Mouse (Mus musculus): ENCODE measurements at regions not wholly inside any gene's neighbourhood (a gene's known extent, or its start where the extent isn't known, plus 50 kb on each side); places are given as distances from the start of the nearest gene placed in this dataset.
"Not testable (repeated sequence)": the region's sequence is repeated elsewhere in the genome, so short reads cannot be mapped to it uniquely, and the experiment has no call there.

GRCm38 (mm10) chr5:5956716-5957115 lies 207.6 kb upstream of the Steap1 start:
- TF ChIP-seq CTCF (conservative IDR thresholded peaks at IDR 0.05): no peak
- no peak overlapping the region for H3K4me3 ChIP-seq

GRCm38 (mm10) chr5:5955783-5956182 lies 206.7 kb upstream of the Steap1 start:
- DNase-seq (ENCODE audit: low spot score in 2 of 2): peak in 1 of 2 experiments; percentile 1
- TF ChIP-seq CTCF (conservative IDR thresholded peaks at IDR 0.05): no peak
- H3K27ac ChIP-seq: no peak overlapping the region
- no peak overlapping the region for H3K4me3 ChIP-seq

More at GRCm38 (mm10) chr5:5956716-5957115, 207.6 kb upstream of the Steap1 start:
- no peak for DNase-seq (ENCODE audit: low spot score in 2 of 2)
- no peak overlapping the region for H3K27ac ChIP-seq

- no peak for DNase-seq (ENCODE audit: low spot score in 2 of 2)
- no peak overlapping the region for H3K27ac ChIP-seq
- H3K4me3 ChIP-seq: no peak overlapping the region
- TF ChIP-seq CTCF (conservative IDR thresholded peaks at IDR 0.05): no peak
Observed at GRCm38 (mm10) chr5:5925796-5926195, 176.7 kb upstream of the Steap1 start.

GRCm38 (mm10) chr5:5916427-5916826 lies 167.3 kb upstream of the Steap1 start:
- TF ChIP-seq CTCF (conservative IDR thresholded peaks at IDR 0.05): no peak
- H3K4me3 ChIP-seq: no peak overlapping the region
- DNase-seq (ENCODE audit: low spot score in 2 of 2): no peak
- no peak overlapping the region for H3K27ac ChIP-seq

- TF ChIP-seq CTCF (conservative IDR thresholded peaks at IDR 0.05): no peak
- no peak for DNase-seq (ENCODE audit: low spot score in 2 of 2)
- no peak overlapping the region for H3K4me3 ChIP-seq
- H3K27ac ChIP-seq: no peak overlapping the region
Observed at GRCm38 (mm10) chr5:5889376-5889775, 140.2 kb upstream of the Steap1 start.

GRCm38 (mm10) chr5:5873425-5873824 lies 124.3 kb upstream of the Steap1 start:
- TF ChIP-seq CTCF (conservative IDR thresholded peaks at IDR 0.05): no peak
- Histone ChIP-seq H3K27ac (no peak overlapping the region), H3K4me3 (no peak overlapping the region)
- no peak for DNase-seq (ENCODE audit: low spot score in 2 of 2)

- Histone ChIP-seq H3K27ac (no peak overlapping the region), H3K4me3 (no peak overlapping the region)
- no peak for DNase-seq (ENCODE audit: low spot score in 2 of 2)
- TF ChIP-seq CTCF (conservative IDR thresholded peaks at IDR 0.05): no peak
Observed at GRCm38 (mm10) chr5:5856146-5856724, 107.1 kb upstream of the Steap1 start.

- Histone ChIP-seq H3K27ac (no peak overlapping the region), H3K4me3 (no peak overlapping the region)
- TF ChIP-seq CTCF (conservative IDR thresholded peaks at IDR 0.05): peak; percentile 83
- peak; percentile 35 to 40 for DNase-seq (ENCODE audit: low spot score in 2 of 2)
Observed at GRCm38 (mm10) chr5:5845805-5846496, 96.8 kb upstream of the Steap1 start.

GRCm38 (mm10) chr5:5844312-5844711 lies 95.2 kb upstream of the Steap1 start:
- Histone ChIP-seq H3K4me3 (no peak overlapping the region), H3K27ac (no peak overlapping the region)
- no peak for TF ChIP-seq CTCF (conservative IDR thresholded peaks at IDR 0.05)
- no peak for DNase-seq (ENCODE audit: low spot score in 2 of 2)

- no peak overlapping the region for H3K4me3 ChIP-seq
- no peak for DNase-seq (ENCODE audit: low spot score in 2 of 2)
- no peak overlapping the region for H3K27ac ChIP-seq
- no peak for TF ChIP-seq CTCF (conservative IDR thresholded peaks at IDR 0.05)
Observed at GRCm38 (mm10) chr5:5838767-5839166, 89.6 kb upstream of the Steap1 start.

- DNase-seq (ENCODE audit: low spot score in 2 of 2); H3K4me3 ChIP-seq; H3K27ac ChIP-seq: not testable (repeated sequence)
Observed at GRCm38 (mm10) chr5:5822666-5823065, 73.5 kb upstream of the Steap1 start.
